Mouse (Mus musculus) heart, adult 18-20 months (tissue): ENCODE data around the gene Ccdc91. TPM values are rescaled to one million over a fixed set of nuclear protein-coding genes. Genes with fewer than 3 reads are reported as not detected.

Source experiments
- total RNA-seq, 2 experiments: library from RNA; stranded (reverse); gene quantifications; 2 replicates each; pipeline ENCODE4 v1.2.3; 2021

Gene Ccdc91
- total RNA-seq, 2 experiments from 2014 or later = 29.0 to 33.7 TPM

Other genes starting within 250 kb of the Ccdc91 start
- gene Pthlh, start 211.6 kb upstream of the Ccdc91 start, total RNA-seq = 1 to 10 TPM in 1 of 2 experiments, under 1 TPM in 1; 0.74 to 1.3 TPM